Mouse (Mus musculus) C2C12 (cell line): ENCODE data around the gene Vmn1r151.
"Not testable (repeated sequence)": the region's sequence is repeated elsewhere in the genome, so short reads cannot be mapped to it uniquely, and the experiment has no call there.

ENCODE experiments used
- CEBPB ChIP-seq: IDR thresholded peaks from one replicate; pipeline ENCODE4 v1.6.1; 2011; ENCODE audit warnings: low read depth, mild to moderate bottlenecking, control low read depth, moderate library complexity
- CTCF ChIP-seq: IDR thresholded peaks from one replicate; pipeline ENCODE4 v1.5.1; 2011; ENCODE audit not compliant: control insufficient read depth, insufficient read depth, insufficient read length
- MYOG ChIP-seq: IDR thresholded peaks from one replicate; pipeline ENCODE4 v1.6.1; 2011; ENCODE audit not compliant: control insufficient read depth, insufficient read length; ENCODE audit errors: extremely low read depth
- USF1 ChIP-seq: IDR thresholded peaks from one replicate; pipeline ENCODE4 v1.6.1; 2011; ENCODE audit warnings: low read depth, mild to moderate bottlenecking, control low read depth, moderate library complexity

- TF ChIP-seq CEBPB, CTCF, MYOG, USF1: not testable (repeated sequence)
Measured at GRCm38 (mm10) chr7:22522667-22523066, 23.2 kb upstream of the Vmn1r151 start, which contains the start of gene Vmn1r152.
